Mouse (Mus musculus) bone marrow, adult 2 months (tissue): ENCODE measurements around the gene Dctn1. TPM values are rescaled to one million over a fixed set of nuclear protein-coding genes. Genes with fewer than 3 reads are reported as not detected.

ENCODE experiments used
- H3K27ac ChIP-seq: fragments of 200-500 bp; 2 replicates; pipeline ENCODE4 v1.5.1; 2012; ENCODE audit warnings: low read depth, mild to moderate bottlenecking, control low read depth, inconsistent platforms, low read length; ENCODE audit not compliant: control insufficient read depth, poor library complexity, insufficient read depth
- H3K4me1 ChIP-seq: fragments of 200-500 bp; 2 replicates; pipeline ENCODE4 v1.6.1; 2011; ENCODE audit warnings: low read length; ENCODE audit not compliant: control insufficient read depth, insufficient read depth
- H3K4me3 ChIP-seq: fragments of 200-500 bp; replicated peaks from 2 replicates; pipeline ENCODE3; 2011; ENCODE audit warnings: mild to moderate bottlenecking, low read depth, low read length, control low read depth; ENCODE audit not compliant: control insufficient read depth
- CTCF ChIP-seq: fragments of 200-500 bp; IDR thresholded peaks from 2 replicates; pipeline ENCODE4 v1.5.1; 2011; ENCODE audit warnings: low read length, control low read depth; ENCODE audit not compliant: control insufficient read depth, insufficient read depth
- POLR2A ChIP-seq: fragments of 200-500 bp; IDR thresholded peaks from 2 replicates; pipeline ENCODE4 v1.6.1; 2011; ENCODE audit warnings: low read depth, mild to moderate bottlenecking, control low read depth, low read length, borderline replicate concordance; ENCODE audit not compliant: control insufficient read depth
- WGBS: fragments of 180-500 bp; shearing (Covaris S2); methylation state at CpG from one replicate; pipeline ENCODE4 v1.1.7; 2018; 5-methylcytosine and 5-hydroxymethylcytosine counted together
- polyA plus RNA-seq: library from polyadenylated mRNA; stranded (reverse); fragments of >200 nt; gene quantifications from 2 replicates; pipeline ENCODE4 v1.2.4, GENCODE M21; 2011; ENCODE audit warnings: low replicate concordance; ENCODE audit not compliant: missing spikeins, insufficient read depth, insufficient read length

Dctn1 gene
- polyA plus RNA-seq, 1 experiment = 76.8 TPM

DNA sequence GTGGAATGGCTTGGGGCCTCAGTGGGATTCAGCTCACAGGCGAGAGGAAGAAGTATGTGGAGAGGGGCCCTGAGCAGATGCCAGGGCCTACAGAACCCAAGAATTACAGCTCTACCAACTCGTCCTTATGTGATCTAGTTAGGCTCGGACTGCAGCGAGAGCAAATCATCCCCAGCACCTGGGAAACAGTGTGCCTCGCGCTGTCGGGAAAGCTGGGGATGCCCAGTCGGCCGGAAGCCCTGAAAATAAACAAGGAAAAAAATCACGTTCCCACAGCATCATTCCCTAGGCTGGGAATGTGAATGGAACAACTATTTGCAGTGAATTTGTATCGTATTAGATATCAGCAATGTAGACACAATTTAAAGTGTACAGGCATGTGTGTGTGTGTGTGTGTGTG, 40.6 kb downstream of the Dctn1 start:
- no peak overlapping the region for H3K4me3 ChIP-seq
- TF ChIP-seq CTCF = no peak
- no peaks in the 10 kb centered on the region for H3K4me1 ChIP-seq
- 73% methylated on average over 11 of the region's 11 CpGs for WGBS
- H3K27ac ChIP-seq = no peak overlapping the region

DNA sequence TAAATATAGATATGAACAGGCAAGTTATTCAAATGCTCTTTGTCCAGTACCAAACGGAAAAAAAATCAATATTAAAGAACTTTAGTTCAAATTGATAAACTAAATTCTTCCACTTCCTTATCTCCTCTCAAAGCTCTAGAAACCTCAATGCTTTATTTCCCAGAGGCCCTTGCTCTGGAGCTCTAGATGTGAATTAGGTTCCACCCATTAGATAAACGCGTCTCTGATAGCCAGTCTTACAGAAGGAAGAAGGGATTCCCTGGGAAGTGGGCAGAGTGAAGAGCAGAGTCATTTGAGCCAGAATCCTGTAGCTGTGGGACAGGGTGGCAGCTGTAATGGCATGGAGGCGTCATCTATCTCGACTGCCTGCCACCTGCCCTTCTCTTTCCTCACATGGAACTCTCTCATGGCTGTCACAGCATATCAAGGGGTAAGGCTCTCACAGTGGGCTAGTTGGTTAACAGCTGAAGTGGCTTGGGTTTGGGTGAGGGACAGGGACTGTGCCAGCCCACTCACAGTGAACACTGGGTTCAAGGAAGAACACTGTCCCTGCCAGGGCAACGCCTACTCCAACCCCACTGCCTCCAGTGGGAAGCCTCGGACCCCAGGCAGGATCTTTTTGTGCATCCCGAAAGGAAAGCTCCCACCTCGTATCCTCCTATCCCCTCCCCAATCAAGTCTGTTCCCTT, 41.8 kb downstream of the Dctn1 start:
- 65% methylated on average over 9 of the region's 9 CpGs for WGBS
- Histone ChIP-seq H3K4me3 (no peak overlapping the region), H3K27ac (no peak overlapping the region), H3K4me1 (no peaks in the 10 kb centered on the region)
- TF ChIP-seq POLR2A = no peak
- no peak for TF ChIP-seq CTCF

DNA sequence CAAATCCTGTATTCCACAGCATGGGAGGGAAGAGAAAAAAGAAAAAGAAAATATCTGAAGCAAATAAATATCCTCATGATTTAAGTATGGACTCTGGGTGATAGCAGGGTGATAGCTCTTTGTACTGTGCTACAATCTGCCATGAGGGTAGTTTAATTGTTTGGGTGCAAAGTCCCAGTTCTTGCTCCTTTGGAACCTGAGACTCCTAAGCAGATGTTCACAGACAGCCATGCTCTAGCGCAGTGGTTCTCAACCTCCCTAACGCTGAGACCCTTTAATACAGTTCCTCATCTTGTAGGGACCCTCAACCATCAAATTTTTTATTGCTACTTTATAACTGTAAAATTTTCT, 42.3 kb downstream of the Dctn1 start:
- WGBS = 85% methylated on average over 2 of the region's 2 CpGs
- H3K27ac ChIP-seq = no peak overlapping the region
- no peak overlapping the region for H3K4me3 ChIP-seq
- H3K4me1 ChIP-seq = no peaks in the 10 kb centered on the region
- TF ChIP-seq CTCF = no peak
- TF ChIP-seq POLR2A = no peak

DNA sequence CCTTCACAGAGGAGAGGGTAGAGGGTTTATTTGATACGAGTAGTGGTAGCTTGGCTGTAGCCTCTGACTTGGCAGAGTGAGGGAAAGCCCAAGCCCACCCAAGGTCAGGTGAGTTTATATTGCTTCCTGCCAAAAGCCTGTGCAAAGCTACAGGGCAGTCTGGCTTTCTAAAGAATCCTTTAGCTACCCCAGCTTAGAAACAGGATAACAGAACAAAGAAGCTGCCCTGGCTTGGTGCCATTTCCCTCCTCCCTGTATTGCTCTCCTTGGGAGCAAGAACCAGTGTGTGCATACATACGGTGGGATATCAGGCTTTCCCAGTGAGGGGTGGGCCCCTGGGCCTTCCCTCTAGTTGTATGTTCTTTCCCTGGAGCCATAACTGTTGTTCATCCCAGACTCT, 44.8 kb downstream of the Dctn1 start:
- no peak for TF ChIP-seq CTCF
- no peak for TF ChIP-seq POLR2A
- 65% methylated on average over 2 of the region's 2 CpGs for WGBS
- H3K4me3 ChIP-seq = no peak overlapping the region
- H3K27ac ChIP-seq = no peak overlapping the region
- no peaks in the 10 kb centered on the region for H3K4me1 ChIP-seq

DNA sequence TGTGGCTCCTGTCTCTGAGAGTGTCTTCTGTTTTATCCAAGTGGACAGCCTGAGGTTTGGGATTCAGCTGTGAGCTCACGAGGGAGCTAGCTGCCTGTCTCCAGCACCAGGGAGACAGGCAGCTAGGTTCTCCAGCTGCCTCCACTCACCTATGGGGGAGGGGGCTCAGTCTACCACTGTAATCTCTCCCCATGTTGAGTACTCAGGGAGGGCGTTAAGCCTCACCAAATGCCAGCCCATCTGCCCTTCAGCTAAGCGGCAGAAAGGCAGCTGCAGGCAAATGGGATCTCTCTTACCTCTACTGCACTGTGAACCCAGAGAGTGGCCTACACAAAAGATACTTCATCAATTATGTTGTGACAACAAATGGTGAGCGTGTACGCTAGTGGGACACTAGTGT, 45.8 kb downstream of the Dctn1 start:
- H3K4me1 ChIP-seq = no peaks in the 10 kb centered on the region
- no peak for TF ChIP-seq CTCF
- TF ChIP-seq POLR2A = no peak
- no peak overlapping the region for H3K27ac ChIP-seq
- H3K4me3 ChIP-seq = no peak overlapping the region
- 68% methylated on average over 5 of the region's 5 CpGs for WGBS

DNA sequence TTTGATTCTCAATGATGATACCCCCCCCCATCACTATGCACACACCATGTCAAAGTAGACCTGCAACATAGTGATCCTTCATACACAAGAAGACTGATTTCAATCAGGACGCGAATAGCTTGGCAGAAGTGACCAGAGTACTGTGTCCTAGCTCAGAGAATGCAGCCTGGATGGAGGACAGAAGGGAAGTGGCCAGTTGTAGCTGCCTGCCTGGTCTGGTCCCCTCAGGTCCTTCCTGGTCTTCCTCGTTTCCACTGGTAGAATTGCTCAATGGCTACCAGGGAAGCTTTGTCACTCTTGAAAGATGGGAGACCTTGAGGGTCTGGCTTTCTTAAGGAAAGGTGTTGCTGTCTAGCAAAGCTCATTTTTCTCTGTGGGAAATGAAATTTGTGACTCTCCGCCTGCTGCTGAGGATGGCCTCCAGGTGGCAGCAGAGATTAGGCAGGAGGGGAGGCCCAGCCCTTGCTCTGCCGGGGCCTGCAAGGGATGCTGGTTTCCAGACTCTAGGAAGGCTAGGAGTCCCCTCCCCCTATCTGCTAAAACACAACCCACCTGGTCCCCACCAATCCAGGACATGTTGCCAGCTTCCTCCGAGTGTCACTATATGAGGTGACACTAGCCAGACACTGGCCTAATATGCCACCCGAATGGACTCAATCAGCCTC, 49.4 kb downstream of the Dctn1 start:
- no peaks in the 10 kb centered on the region for H3K4me1 ChIP-seq
- no peak overlapping the region for H3K27ac ChIP-seq
- TF ChIP-seq POLR2A = no peak
- TF ChIP-seq CTCF = peak; percentile 89
- no peak overlapping the region for H3K4me3 ChIP-seq
- 30% methylated on average over 7 of the region's 7 CpGs for WGBS

DNA sequence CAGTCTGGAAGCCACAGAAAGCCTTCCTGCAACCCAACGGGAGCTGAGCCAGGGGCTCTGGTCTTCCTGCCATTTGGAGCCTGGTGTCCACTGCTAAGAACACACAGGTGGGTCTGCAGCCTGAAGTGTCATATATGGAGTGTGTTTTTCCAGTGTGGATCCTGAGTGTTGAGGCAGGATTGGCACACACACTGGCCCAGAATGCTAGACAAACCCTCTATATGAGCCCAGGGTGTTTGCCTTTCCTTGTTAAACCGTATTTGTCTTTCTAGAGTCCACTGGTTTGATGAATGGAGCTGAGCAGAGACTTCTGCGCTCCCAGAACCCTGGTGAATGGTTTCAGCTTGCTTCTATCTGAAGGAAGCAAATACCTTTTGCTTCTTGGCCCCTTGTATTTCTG, 54.1 kb downstream of the Dctn1 start, which contains the start of gene Slc4a5:
Gene Slc4a5, plus strand, starts transcription at position 15 of the 400 bp plus-strand sequence.
- WGBS = 62% methylated on average over 3 of the region's 3 CpGs
- TF ChIP-seq POLR2A (no peak), CTCF (no peak)
- no peak within 1 kb of the TSS for H3K27ac ChIP-seq
- no peaks in the 10 kb centered on the region; the same call in 1 of the 2 replicates for H3K4me1 ChIP-seq
- H3K4me3 ChIP-seq = no peak within 1 kb of the TSS

DNA sequence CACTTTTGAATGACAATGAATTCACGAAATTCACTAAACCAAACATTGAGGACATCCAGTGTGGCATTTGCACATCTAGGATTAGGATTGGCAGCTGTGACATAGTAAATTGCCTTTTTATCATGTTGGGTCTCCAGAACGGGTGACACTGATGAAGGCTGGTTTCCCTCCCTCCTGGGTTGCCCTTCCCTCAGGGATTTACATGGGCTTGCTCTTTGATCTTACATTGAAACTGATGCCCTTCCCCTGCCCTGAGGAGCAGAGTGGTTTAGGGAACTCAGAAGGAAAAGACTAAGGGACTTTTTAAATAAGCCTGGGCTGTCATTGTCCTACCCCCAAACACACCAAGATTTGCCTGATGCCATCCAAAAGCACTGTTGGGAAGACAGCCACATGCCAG, 65.8 kb downstream of the Dctn1 start:
- no peak for TF ChIP-seq CTCF
- TF ChIP-seq POLR2A = no peak
- 61% methylated on average over 2 of the region's 2 CpGs for WGBS
- H3K27ac ChIP-seq = no peak overlapping the region
- no peaks in the 10 kb centered on the region for H3K4me1 ChIP-seq
- H3K4me3 ChIP-seq = no peak overlapping the region
